Mouse (Mus musculus): Measurements from ENCODE around the gene Rock2. TPM values are rescaled to one million over a fixed set of nuclear protein-coding genes. Genes with fewer than 3 reads are reported as not detected.
A peak's percentile ranks its signal among the peaks of the same experiment; 100 is the strongest.

The Rock2 gene
- polyA plus RNA-seq, 1 experiment = 5.9 TPM

DNA sequence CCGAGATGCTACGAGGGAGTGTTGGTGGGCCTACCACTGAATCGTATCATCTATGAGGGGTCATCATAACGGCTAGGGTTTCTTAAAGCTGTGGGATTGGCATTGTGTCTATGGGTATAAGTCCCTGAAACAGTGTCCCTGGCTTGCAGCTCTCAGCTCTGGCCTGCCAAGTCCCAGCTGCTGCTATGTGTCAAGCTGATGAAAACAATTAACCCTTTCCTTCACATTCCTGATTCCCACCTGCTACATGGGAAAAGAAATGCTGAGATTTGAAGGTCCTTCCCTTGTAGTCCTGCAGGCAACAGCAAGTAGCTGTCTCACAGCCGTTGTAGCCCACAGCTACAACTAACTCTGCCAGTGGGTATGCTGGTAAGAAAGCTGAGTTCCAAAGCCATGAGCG lies 8.3 kb upstream of the Rock2 start:
- no peaks in the 10 kb centered on the region for H3K4me1 ChIP-seq (ENCODE audit: control insufficient read depth, insufficient read depth, low read length)
- H3K27ac ChIP-seq (ENCODE audit: insufficient read depth, low read depth, low read length) = no peak overlapping the region
- H3K4me3 ChIP-seq (ENCODE audit: insufficient read depth, low read depth, low read length) = no peak overlapping the region
- WGBS = 89% methylated on average over 6 of the region's 6 CpGs
- TF ChIP-seq POLR2A (IDR thresholded peaks at IDR 0.05; ENCODE audit: low read depth, low read length) = no peak
- no peak for TF ChIP-seq CTCF (conservative IDR thresholded peaks at IDR 0.05; ENCODE audit: insufficient read depth, insufficient read length, low read depth, low read length)
- H3K36me3 ChIP-seq (ENCODE audit: control insufficient read depth, insufficient read depth, low read length) = no peaks in the 10 kb centered on the region
- DNase-seq = no peak
- no peaks in the 10 kb centered on the region for H3K27me3 ChIP-seq (replicated peaks; ENCODE audit: control insufficient read depth, insufficient read depth, low read length)

DNA sequence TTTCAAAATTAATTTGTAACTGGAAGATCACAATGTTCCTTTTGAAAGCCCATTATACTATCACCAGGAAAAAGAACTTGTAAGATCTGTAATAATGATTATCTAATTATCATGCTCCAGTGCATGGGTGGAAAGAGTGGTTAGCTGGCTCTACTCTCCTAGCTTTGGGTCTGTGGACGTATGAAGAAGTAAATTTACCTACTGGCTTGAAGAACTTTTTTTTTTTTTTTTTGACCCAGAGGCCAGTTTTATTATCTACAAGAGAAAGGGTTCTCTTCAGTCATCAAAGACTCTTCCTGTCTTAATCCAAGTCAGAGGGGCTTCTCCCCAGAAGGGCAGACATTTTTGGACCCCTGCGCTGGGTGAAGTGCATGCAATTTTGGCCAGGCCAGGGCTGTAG lies 1.7 kb upstream of the Rock2 start:
- Histone ChIP-seq H3K4me1 (ENCODE audit: control insufficient read depth, insufficient read depth, low read length) (peaks cover 18% of the 10 kb centered on the region), H3K27me3 (replicated peaks; ENCODE audit: control insufficient read depth, insufficient read depth, low read length) (no peaks in the 10 kb centered on the region), H3K36me3 (ENCODE audit: control insufficient read depth, insufficient read depth, low read length) (no peaks in the 10 kb centered on the region), H3K4me3 (ENCODE audit: insufficient read depth, low read depth, low read length) (no peak overlapping the region), H3K27ac (ENCODE audit: insufficient read depth, low read depth, low read length) (no peak overlapping the region)
- DNase-seq = no peak
- TF ChIP-seq CTCF (conservative IDR thresholded peaks at IDR 0.05; ENCODE audit: insufficient read depth, insufficient read length, low read depth, low read length) (no peak), POLR2A (IDR thresholded peaks at IDR 0.05; ENCODE audit: low read depth, low read length) (no peak)
- 71% methylated on average over 2 of the region's 2 CpGs for WGBS

DNA sequence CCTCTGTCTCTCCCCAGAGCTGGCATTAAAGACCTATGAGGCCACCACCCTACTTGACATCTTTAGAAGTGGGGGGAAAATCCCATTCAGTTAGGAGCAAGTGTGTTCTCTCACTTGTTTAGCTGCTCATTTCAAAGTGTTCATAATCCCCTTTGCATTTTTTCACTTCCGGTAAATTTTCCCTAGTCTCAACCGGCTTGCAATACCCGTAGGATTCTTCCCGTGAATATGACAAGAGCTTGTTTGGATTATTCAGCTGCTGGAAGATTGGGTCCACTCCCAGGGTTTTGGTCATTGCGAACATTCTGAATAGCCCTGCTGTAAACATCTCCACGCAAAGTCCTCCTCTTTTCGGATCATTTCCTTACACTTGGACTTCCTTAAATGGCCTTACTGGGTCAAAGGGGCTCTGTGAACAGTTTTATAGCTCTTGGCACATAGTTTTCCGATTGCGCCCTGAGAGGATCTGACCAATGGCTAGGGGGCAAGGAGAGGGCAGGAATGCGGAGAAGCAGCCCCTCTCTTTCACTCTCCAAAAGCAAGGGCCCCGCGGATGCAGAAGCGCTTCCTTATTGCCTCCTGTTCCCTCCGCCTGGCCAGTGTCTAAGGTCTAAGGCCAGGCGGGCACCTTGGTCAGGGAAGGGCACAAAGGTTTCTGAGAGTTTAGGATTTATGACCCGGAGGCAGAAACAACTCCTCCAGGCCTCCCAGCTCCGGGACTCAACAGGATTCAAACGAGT lies 869 bp upstream of the Rock2 start:
- 1% methylated on average over 18 of the region's 18 CpGs for WGBS
- no peaks in the 10 kb centered on the region for H3K27me3 ChIP-seq (replicated peaks; ENCODE audit: control insufficient read depth, insufficient read depth, low read length)
- H3K36me3 ChIP-seq (ENCODE audit: control insufficient read depth, insufficient read depth, low read length) = no peaks in the 10 kb centered on the region
- peaks cover 18% of the 10 kb centered on the region for H3K4me1 ChIP-seq (ENCODE audit: control insufficient read depth, insufficient read depth, low read length)
- peak overlapping the region; percentile 88 for H3K4me3 ChIP-seq (ENCODE audit: insufficient read depth, low read depth, low read length)
- H3K27ac ChIP-seq (ENCODE audit: insufficient read depth, low read depth, low read length) = peak overlapping the region; percentile 99
- TF ChIP-seq CTCF (conservative IDR thresholded peaks at IDR 0.05; ENCODE audit: insufficient read depth, insufficient read length, low read depth, low read length) (no peak), POLR2A (IDR thresholded peaks at IDR 0.05; ENCODE audit: low read depth, low read length) (no peak)
- DNase-seq = no peak

DNA sequence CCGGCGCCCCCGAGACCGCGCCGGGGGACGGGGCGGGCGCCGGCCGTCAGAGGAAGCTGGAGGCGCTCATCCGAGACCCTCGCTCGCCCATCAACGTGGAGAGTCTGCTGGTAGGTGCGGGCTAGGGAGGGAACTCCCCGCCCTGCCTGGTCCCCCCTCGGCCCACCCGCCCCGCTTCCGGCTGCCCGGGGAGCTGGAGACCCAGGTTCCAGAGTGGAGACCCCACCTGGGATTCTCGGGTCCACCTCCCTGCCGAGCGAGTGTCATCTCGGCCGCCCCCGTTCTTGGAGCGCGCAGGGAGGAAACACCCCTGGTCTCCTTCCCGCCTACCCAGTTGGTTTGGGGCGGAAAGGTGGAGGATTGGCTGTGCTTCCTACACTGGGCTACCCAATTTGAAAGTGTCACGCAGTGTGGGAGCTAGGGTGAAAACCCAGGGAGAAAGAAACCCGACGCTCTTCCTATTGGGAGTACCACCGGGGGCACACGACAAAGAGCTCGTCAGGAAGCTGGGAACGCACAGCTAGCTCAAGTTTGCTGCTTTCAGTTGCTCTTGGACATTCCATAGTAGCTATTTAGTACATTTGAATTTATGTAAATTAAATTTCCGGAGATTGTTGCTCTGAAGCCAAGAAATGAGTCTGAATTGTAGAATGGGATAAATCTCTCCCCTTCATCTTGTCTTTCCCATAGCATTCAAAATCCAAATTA lies 680 bp downstream of the Rock2 start:
- 2% methylated on average over 40 of the region's 41 CpGs for WGBS

DNA sequence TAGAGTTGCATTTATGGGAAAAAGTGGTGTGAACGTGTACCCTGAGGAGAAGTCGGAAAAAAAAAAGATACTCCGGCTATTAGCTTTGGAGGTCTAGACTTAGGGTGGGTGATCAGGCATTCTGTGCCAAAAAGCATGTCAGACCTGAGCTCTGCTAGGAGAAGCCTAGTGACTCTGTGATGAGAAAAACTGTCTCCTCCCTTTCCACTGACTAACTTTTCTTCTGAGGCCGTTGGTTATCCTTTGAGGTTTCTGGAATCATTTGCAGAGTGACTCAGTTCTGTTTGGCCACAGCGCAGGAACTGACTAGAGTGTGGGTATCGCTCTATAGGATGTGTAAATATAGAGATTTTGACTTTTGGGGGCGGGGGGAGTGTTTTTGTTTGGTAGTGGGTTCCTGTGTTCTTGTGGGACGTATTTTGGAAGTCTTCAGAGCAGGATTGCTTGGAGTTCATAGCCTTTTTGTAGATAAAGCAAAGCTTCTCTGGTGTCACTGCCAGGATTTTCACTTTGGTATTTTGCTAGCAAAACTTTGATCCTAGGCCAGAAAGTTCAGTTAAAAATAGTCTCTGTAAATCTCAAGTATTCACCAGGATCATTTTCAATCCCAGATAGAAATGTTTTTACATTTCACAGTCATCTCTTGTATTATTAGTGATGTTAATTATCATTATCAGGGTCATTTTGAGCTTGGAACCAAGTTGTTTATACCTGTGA lies 1.5 kb downstream of the Rock2 start:
- Histone ChIP-seq H3K4me3 (ENCODE audit: insufficient read depth, low read depth, low read length) (peak overlapping the region; percentile 57), H3K27ac (ENCODE audit: insufficient read depth, low read depth, low read length) (0 out of 2 replicates have a peak overlapping the region, but pooled peaks have one; percentile 2)
- peak; percentile 40 for DNase-seq

More for the DNA sequence above, 680 bp downstream of the Rock2 start:
- peak; percentile 55 for DNase-seq
- Histone ChIP-seq H3K36me3 (ENCODE audit: control insufficient read depth, insufficient read depth, low read length) (no peaks in the 10 kb centered on the region), H3K27ac (ENCODE audit: insufficient read depth, low read depth, low read length) (peak overlapping the region; percentile 62), H3K4me3 (ENCODE audit: insufficient read depth, low read depth, low read length) (peak overlapping the region; percentile 57), H3K27me3 (replicated peaks; ENCODE audit: control insufficient read depth, insufficient read depth, low read length) (no peaks in the 10 kb centered on the region), H3K4me1 (ENCODE audit: control insufficient read depth, insufficient read depth, low read length) (peaks cover 18% of the 10 kb centered on the region)
- TF ChIP-seq CTCF (conservative IDR thresholded peaks at IDR 0.05; ENCODE audit: insufficient read depth, insufficient read length, low read depth, low read length) (no peak), POLR2A (IDR thresholded peaks at IDR 0.05; ENCODE audit: low read depth, low read length) (no peak)

DNA sequence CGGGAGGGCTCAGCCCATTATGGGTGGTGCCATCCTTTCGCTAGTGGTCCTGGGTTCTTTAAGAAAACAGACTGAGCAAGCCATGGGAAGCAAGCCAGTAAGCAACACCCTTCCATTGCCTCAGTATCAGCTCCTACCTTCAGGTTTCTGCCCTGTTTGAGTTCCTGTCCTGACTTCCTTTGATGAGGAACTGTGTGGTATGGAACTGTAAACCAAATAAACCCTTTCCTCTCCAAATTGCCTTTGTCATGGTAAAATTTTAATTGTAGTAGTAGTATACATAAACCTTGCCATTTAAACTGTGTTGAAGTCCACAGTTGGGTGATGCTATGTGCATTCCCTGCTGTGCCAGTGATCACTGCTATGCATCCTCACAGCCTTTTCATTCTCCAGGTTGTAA lies 2.5 kb downstream of the Rock2 start:
- no peak overlapping the region for H3K27ac ChIP-seq (ENCODE audit: insufficient read depth, low read depth, low read length)
- no peak overlapping the region for H3K4me3 ChIP-seq (ENCODE audit: insufficient read depth, low read depth, low read length)
- 44% methylated on average over 2 of the region's 2 CpGs for WGBS
- DNase-seq = no peak
- no peaks in the 10 kb centered on the region for H3K27me3 ChIP-seq (replicated peaks; ENCODE audit: control insufficient read depth, insufficient read depth, low read length)
- no peak for TF ChIP-seq CTCF (conservative IDR thresholded peaks at IDR 0.05; ENCODE audit: insufficient read depth, insufficient read length, low read depth, low read length)
- no peak for TF ChIP-seq POLR2A (IDR thresholded peaks at IDR 0.05; ENCODE audit: low read depth, low read length)
- H3K4me1 ChIP-seq (ENCODE audit: control insufficient read depth, insufficient read depth, low read length) = peaks cover 21% of the 10 kb centered on the region
- H3K36me3 ChIP-seq (ENCODE audit: control insufficient read depth, insufficient read depth, low read length) = no peaks in the 10 kb centered on the region

More for the DNA sequence above, 1.5 kb downstream of the Rock2 start:
- TF ChIP-seq CTCF (conservative IDR thresholded peaks at IDR 0.05; ENCODE audit: insufficient read depth, insufficient read length, low read depth, low read length) (no peak), POLR2A (IDR thresholded peaks at IDR 0.05; ENCODE audit: low read depth, low read length) (no peak)
- Histone ChIP-seq H3K36me3 (ENCODE audit: control insufficient read depth, insufficient read depth, low read length) (no peaks in the 10 kb centered on the region), H3K4me1 (ENCODE audit: control insufficient read depth, insufficient read depth, low read length) (peaks cover 21% of the 10 kb centered on the region), H3K27me3 (replicated peaks; ENCODE audit: control insufficient read depth, insufficient read depth, low read length) (no peaks in the 10 kb centered on the region)
- 9% methylated on average over 8 of the region's 8 CpGs for whole genome bisulfite sequencing

DNA sequence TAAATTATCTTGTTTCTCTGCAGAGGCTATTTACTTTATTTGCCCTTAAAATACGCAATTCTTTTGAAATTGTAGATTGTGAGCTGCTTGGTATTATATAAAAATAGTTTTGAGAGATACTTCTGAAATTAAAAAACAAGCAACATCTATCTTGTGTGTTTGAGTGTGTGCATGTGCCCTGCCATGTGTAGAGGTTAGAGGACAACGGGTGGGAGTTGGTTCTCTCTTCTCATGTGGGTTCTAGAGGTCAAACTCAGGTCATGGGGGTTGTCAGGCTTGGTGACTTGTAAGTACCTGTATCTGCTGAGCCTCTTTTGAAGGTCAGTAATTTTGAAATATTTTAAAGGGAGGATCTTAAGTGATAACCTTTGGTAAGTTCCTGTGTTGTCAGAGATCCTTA lies 3.5 kb downstream of the Rock2 start:
- WGBS = 62% methylated on average over 2 of the region's 2 CpGs
- no peak for TF ChIP-seq POLR2A (IDR thresholded peaks at IDR 0.05; ENCODE audit: low read depth, low read length)
- TF ChIP-seq CTCF (conservative IDR thresholded peaks at IDR 0.05; ENCODE audit: insufficient read depth, insufficient read length, low read depth, low read length) = no peak
- DNase-seq = no peak
- peaks cover 21% of the 10 kb centered on the region for H3K4me1 ChIP-seq (ENCODE audit: control insufficient read depth, insufficient read depth, low read length)
- no peak overlapping the region for H3K27ac ChIP-seq (ENCODE audit: insufficient read depth, low read depth, low read length)
- no peaks in the 10 kb centered on the region for H3K36me3 ChIP-seq (ENCODE audit: control insufficient read depth, insufficient read depth, low read length)
- H3K4me3 ChIP-seq (ENCODE audit: insufficient read depth, low read depth, low read length) = no peak overlapping the region
- H3K27me3 ChIP-seq (replicated peaks; ENCODE audit: control insufficient read depth, insufficient read depth, low read length) = no peaks in the 10 kb centered on the region
